Mouse (Mus musculus) fibroblast of lung, adult 2 months (primary cell): Measurements from ENCODE around the gene Tex14.
"Not testable (repeated sequence)": the region's sequence is repeated elsewhere in the genome, so short reads cannot be mapped to it uniquely, and the experiment has no call there.

Experiments
- DNase-seq: peaks from one replicate; pipeline ENCODE4 v3.0.0-alpha.2; 2011; ENCODE audit warnings: low read depth

Gene Tex14

DNA sequence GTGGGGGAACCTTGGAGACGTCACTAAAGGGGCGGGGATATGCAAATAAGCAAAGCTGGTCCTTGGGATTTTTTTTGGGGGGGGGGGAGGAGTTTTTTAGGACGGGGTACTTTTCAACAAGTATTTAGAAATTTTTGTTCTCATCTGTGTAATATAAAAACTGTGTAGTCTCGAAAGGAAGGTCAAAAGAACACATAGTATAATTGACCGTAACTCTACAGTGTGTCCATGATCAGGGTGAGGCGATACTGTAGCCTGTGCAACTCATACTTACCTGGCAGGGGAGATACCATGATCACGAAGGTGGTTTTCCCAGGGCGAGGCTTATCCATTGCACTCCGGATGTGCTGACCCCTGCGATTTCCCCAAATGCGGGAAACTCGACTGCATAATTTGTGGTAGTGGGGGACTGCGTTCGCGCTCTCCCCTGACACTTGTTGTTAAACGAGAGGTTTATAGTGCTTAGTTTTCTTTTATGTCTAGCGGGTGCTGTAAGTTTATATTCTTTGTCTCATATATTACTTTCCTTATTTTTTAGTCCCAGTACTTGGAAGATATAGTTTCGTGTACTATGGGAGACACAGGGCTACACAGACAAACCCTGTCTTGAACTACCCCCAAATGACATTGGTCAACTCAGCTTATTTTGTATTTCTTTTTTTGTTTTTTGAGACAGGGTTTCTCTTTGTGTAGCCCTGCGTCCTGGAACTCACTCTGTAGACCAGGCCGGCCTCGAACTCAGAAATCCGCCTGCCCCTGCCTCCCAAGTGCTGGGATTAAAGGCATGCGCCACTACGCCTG, 21.8 kb downstream of the Tex14 start:
- DNase-seq: not testable (repeated sequence)

DNA sequence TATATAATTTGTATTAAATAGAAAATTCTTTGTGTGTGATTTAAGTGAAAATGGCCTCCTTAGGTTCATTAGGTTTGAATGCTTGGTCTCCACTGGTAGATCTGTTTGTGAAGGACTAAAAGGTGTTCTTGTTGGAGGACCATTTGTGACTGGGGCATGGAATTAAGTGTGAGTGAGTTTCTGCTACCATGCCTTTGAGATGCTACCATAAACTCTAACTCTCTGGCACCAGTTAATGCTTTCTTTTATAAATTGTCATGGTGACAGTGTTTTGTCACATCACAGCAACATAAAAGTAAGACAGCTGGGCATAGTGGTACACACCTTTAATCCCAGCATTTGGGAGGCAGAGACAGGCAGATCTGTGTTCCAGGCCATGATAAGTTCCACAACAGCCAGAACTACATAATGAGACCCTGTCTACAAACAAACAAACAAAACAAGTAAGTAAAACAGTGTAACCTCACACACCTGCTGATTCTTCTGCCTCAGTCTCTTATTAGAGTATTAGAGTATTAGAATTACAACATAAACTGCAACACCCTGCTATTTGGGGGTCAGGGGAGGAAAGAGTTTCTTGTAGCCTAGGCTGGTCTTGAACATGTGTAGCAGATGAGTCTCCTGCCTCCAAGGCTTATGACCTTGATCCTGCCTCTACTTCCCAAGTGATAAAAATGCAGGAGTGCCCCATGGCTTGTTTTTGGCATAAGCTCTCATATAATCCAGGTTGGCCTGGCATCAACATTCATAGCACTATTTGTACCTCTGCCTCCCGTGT, 22.6 kb downstream of the Tex14 start:
- no peak for DNase-seq

DNA sequence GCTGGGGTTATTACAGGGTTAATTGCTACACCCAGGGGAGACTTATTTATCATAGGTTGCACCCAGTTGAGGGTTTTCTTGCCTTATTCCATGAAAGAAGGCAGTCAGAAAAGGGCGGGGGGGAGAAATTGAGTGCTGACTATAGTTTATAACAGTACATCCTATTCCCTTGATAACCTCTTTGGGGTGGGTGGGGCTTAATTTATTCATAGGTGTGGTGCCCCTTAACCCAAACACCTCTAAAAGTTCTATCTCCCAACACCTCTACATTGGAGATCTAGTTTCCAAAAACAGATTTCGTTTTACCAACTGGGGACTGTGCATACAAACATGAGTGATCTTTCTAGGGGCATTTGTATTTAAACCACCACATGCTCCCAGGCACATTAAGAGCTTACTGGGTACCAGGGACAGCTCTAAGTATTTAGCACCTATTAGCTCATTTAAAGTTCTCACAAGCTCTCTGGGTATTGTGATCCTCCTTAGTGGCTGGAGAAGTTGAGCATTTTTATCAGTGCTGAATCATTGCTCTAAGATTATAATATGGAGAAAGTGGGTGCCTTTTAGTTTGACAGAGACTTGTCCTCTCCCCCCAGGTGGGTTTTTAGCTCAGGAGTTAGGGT, 23.3 kb downstream of the Tex14 start:
- DNase-seq: no peak

DNA sequence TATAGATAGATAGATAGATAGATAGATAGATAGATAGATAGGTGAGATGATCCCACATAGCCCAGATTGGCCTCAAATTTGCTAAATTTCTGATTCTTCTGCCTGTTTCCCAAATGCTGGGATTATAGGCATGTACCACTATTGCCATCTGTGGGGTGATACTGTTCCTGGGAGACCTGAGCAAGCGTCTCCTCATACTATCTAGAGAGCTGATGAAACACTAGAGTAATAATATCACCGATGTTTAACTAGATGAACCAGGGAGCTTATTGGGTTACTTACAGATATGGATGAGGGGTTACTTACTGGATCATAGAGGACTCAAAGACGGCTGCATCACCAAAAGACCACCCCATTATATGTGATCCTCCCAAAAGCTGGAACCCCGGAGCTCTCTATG, 24.5 kb downstream of the Tex14 start:
- no peak for DNase-seq

DNA sequence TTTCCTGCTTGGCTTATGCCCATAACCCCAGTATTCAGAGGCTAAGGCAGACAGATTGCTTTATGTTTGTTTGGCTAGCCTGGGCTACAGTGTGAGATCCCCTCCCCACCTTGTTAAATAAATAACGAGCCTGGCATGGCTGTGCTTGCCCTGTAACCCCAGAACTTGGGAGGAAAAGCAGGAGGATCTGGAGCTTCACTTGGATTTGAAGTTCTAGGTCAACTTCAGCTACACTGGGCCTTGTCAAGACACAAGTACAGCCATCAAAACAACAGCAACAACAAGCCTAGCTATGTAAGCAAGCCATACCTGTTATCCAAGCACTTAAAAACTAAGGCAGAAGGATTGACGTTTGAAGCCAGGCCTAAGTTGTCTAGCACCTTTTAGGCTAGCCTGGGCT, 25.5 kb downstream of the Tex14 start:
- no peak for DNase-seq

DNA sequence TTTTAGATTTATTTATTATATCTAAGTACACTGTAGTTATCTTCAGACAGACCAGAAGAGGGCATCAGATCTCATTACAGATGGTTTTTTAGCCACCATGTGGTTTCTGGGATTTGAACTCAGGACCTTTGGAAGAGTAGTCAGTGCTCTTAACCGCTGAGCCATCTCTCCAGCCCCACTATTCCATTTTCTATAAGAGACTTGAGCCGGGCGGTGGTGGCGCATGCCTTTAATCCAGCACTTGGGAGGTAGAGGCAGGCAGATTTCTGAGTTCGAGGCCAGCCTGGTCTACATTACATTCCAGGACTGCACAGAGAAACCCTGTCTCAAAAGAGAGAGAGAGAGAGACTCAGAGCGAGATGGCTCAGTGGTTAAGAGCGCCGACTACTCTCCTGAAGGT, 26.9 kb downstream of the Tex14 start:
- not testable (repeated sequence) for DNase-seq

DNA sequence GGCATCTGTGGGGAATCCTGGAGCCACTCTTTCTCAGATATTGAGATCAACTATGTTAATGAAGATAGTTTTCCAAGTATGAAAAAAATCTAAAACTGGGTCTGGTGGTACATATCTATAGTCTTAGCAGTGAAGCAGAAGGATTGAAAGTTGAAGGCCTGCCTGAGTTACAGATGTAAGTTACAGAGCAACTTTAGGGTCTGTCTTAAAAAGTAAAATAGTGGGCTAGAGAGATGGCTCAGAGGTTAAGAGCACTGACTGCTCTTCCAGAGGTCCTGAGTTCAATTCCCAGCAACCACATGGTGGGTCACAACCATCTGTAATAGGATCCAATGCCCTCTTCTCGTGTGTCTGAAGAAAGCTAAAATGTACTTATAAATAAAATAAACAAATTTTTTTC, 27.6 kb downstream of the Tex14 start:
- DNase-seq: no peak

DNA sequence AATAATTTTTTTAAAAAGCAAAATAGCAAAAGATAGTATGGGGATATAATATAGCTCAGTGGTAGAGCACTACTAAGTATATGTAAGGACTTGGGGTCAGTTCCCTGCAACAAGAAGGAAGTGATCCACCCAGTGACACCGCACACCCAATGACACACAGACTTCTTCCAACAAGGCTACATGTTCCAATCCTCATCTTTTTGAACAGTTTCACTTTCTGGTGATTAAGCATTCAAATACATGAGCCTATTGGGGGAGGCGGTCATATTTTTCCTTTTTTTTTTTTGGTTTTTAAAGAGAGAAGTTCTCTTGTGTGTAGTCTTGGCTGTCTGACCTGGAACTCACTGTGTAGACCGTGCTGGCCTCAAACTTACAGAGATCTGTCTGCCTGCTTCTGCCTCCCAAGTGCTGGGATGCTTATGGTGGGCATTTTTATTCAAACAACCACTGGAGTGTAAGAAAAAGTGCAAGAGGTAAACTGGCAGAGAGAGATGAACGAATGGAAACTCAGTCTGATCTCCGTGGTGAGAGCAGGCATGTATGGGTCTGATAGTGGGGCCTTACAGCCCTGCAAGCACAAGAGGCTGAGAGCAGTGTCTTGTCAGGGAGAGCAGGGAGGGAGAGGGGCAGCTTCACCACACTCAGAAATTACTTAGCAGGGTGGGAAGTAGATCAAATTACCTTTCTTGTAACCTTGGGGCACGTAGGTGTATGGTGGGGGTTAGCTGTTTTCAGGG, 28.2 kb downstream of the Tex14 start:
- no peak for DNase-seq

DNA sequence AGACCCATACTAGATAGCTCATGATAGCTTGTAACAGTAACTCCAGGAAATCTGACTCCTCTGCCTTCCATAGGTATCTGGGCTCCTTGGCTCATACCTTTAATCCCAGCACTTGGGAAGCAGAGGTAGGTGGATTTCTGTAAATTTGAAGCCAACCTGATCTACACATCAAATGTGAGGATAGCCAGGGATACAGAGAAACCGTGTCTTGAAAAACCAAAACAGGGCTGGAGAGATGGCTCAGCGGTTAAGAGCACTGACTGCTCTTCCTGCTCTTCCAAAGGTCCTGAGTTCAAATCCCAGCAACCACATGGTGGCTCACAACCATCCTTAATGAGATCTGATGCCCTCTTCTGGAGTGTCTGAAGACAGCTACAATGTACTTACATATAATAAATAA, 30.2 kb downstream of the Tex14 start:
- not testable (repeated sequence) for DNase-seq

DNA sequence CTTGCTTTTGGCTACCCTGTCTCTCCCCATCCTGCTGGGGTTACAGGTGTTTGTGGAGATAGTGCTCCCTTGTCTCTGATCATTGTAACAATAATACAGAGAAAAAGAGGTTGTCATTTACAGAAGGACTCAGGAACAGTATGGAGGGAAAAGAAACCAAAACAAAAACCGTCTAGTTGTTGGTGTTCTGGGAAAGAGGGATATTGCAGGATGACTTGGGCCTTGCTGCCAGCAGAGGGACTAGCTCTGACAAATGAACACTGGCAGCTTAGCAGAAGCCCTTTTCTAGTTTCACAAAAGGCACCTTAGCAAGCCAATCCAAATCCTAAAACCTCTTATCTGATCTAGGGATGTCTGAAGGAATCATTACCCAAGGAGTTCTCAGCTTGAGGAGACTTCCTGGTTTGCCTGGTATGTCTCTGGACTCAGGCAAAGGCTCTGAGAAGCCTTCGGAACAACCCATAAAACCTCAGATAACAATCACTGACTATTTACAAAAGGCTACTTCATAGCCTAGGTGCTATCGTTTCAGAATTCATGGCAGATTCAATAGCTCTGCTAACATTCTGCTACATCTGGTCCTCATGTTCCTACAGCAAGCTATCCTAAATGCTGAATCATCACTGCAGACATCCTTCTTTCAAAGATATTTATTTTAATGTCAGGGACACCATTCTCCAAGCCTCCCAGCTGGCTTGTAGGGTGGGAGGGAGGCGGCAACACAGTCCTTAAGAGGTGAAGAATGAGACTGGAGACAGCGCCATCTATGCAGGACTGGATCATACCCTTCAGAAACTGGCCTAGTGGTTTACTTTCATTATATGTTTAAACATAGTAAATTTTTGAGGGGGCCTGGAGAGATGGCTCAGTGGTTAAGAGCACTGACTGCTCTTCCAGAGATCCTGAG, 31.7 kb downstream of the Tex14 start:
- no peak for DNase-seq

DNA sequence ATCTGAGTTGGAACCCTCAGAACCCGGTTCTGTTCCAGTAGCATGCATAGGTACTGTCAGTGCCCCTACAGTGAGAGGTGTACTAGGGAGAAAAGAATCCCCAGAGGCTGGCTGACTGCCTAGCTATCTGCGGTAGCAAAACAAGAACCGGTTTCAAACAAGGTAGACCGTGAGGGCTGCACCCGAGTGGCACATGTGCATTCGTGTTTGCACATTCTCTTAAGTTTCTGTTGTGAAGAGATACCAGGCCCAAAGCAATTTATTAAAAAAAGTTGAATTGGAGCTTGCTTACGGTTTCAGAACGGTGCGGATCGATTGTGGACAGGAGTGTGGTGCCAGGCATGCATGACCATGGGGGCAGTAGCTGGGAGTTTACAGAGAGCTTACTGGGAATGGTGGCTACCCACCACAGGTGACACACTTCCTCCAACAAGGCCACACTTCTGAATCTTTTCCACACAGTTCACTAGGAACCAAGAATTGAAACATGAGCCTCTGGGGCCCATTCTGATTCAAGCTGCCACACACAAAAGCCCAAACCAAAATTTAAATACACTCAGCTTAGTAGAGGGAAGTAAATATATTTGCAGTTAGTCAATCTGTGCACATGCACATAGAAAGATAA, 35.0 kb downstream of the Tex14 start:
- DNase-seq: no peak

DNA sequence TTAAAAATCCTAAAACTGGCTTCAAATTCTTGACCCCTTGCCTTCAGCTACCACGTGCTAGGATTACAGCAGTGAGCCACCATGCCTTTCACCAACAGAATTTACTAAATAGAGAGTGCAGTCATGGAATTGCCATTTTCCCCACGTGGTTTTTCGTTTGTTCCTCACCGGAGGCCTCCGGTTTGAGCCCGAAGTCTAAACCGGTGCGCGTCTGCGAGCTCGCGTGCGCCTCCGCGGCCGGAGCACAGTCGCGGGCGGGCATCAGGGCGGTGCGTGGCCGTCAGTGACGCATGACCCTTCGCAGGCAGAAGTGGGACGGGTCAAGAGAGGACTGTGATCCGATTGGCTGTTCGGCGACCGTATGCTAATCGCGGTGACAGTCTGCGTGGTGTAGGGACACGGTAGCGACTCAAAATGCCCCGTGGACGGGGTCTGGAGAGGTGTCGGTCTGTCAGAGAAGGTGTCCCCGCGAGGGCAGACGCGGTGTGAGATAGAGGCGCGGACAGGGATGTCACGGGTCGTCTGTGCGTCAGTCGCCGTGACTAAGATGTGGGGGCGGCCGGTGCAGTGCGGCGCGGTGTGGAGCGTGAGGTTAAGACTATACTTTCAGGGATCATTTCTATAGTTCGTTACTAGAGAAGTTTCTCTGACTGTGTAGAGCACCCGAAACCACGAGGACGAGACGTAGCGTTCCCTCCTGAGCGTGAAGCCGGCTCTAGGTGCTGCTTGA, 37.9 kb downstream of the Tex14 start:
- peak; percentile 27 for DNase-seq

DNA sequence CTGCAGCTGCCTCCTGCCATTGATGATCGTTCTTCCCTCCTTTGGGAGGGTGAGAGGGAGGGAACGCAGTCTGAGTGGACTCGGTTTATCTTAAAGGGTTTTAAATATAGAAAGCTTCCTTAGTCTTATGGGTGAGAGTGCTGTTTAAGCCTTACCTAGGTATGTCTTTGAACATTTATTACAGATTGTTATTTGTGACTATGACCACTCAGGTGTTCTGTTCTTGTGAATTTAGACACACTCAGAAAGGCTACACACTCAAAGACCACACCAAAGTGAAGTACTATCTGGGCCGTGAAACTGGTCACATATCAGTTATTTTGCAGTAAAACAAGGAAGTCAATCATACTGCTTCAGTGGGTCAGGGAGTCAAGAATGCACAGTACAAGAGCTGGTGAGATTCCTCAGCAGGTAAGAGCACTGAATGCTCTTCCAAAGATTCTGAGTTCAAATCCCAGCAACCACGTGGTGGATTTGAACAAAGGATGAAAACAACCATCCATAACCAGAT, 38.6 kb downstream of the Tex14 start:
- DNase-seq: peak; percentile 69

DNA sequence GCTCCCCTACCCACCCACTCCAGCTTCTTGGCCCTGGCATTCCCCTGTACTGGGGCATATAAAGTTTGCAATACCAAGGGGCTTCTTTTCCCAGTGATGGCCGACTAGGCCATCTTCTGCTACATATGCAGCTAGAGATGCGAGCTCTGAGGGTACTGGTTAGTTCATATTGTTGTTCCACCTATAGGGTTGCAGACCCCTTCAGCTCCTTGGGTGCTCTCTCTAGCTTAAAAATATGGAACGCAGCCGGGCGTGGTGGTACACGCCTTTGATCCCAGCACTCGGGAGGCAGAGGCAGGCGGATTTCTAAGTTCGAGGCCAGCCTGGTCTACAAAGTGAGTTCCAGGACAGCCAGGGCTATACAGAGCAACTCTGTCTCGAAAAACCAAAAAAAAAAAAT, 39.2 kb downstream of the Tex14 start:
- not testable (repeated sequence) for DNase-seq

DNA sequence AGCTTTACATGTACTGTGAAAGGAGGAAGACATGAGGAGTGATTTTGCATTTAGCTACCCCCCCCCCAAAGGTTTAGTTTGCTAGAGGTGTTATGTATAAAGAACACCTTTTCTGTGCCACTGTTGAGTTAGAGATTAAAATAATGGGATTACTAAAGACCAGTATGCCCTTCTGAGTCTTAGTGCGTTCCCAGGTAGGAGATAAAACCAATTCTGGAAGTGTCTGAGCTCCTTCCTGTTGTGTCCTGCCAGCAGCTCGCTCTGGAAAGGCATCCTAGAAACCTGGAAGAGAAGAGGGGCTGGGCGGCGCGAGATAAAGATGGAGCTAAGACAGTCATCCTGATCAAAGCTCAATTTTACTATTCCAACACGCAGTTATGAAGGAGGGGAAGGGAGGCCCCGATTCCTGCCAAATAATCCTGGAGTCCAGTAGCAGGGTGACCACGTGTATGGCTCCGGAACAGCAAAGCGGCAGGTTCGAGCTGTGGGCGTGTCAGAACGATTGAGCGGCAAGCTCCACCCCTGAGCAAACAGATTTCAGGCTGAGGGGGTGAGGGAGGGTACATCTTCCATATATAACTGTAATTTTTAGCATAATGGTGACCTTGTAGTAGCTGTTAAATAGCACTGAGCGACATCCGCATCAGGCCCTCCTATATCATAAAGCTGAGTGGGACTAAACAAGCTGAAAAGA, 40.0 kb downstream of the Tex14 start:
- DNase-seq: no peak

DNA sequence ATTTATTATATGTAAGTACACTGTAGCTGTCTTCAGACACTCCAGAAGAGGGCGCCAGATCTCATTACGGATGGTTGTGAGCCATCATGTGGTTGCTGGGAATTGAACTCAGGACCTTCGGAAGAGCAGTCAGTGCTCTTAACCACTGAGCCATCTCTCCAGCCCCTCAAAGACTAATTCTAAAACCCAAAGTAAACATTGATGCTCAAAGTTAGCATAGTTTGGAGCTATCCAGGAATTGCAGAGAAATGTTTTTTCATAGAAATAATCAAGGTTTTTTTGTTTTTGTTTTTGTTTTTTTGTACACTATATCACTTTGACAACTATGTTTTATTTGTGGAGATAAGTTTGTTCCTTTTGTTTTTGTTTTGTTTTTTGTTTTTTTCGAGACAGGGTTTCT, 40.7 kb downstream of the Tex14 start:
- DNase-seq: not testable (repeated sequence)

DNA sequence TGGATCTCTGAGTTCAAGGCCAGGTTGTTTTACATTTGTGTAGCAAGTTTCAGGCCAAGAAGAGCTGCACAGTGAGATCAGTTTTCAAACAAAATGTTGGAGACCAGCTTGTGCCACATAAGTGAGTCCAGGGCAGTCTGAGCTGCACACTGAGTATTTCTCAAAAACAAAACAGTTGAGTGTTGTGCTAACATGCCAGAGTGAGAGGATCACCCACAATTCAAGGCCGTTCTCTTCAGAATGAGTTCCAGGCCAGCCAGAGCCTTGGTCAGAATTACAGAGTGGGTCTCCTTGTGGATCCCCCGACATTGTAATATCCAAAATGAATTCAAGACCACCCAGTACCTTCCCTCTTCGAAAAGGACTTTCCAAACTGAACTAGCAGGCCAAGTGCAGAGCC, 41.3 kb downstream of the Tex14 start:
- no peak for DNase-seq

DNA sequence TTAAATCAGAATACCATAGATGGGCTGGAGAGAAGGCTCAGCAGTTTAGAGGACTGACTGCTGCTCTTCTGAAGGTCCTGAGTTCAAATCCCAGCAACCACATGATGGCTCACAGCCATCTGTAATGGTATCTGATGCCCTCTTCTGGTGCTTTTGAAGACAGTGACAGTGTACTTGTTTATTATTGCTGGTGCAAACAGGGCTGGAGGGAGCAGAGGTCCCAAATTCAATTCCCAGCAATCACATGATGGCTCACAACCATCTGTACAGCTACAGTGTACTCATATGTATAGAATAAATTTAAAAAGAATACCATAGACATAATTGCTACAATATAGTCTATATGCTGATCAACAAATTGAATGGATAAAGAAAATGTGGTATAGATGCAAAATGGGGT, 42.6 kb downstream of the Tex14 start:
- DNase-seq: no peak

DNA sequence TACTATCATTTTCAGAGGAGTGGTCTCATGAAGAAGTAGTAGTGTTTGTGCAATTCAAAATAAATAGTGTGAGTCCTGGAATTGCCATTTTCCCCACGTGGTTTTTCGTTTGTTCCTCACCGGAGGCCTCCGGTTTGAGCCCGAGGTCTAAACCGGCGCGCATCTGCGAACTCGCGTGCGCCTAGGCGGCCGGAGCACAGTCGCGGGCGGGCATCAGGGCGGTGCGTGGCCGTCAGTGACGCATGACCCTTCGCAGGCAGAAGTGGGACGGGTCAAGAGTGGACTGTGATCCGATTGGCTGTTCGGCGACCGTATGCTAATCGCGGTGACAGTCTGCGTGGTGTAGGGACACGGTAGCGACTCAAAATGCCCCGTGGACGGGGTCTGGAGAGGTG, 43.2 kb downstream of the Tex14 start:
- peak; percentile 33 for DNase-seq
